Mouse (Mus musculus) megakaryocyte, adult 5-6 weeks (primary cell): ENCODE measurements around the gene Eif3d. TPM values are rescaled to one million over a fixed set of nuclear protein-coding genes. Genes with fewer than 3 reads are reported as not detected.
"Not testable (repeated sequence)": the region's sequence is repeated elsewhere in the genome, so short reads cannot be mapped to it uniquely, and the experiment has no call there.

Source experiments
- ATAC-seq: 2 replicates; pipeline ENCODE4 v1.8.0; 2016; ENCODE audit warnings: mild to moderate bottlenecking, inconsistent platforms; ENCODE audit not compliant: poor library complexity, severe bottlenecking
- total RNA-seq, 2 experiments: library from RNA; stranded (forward) in 1 of 2; stranded (reverse) in 1 of 2; fragments of 153-499, 151-499 nt in 1 of 2; fragments of 221-1000, 200-1000 nt in 1 of 2; gene quantifications; 2 replicates each; pipeline versions ENCODE4 v1.2.3 to v1.2.4; 2015 to 2017

Gene Eif3d
- total RNA-seq (2015) (106 and 126 TPM in 2 replicates), total RNA-seq (2017) (135 and 144 TPM in 2 replicates)

GRCm38 (mm10) chr15:77970470-77971292 lies at the start of gene Eif3d:
Gene Eif3d, minus strand, starts transcription at chr15:77970813.
- ATAC-seq = peak; percentile 93

GRCm38 (mm10) chr15:78014046-78014445 lies 43.4 kb upstream of the Eif3d start:
- ATAC-seq = no peak

- ATAC-seq = not testable (repeated sequence)
Observed at GRCm38 (mm10) chr15:78008206-78008605, 37.6 kb upstream of the Eif3d start.

GRCm38 (mm10) chr15:78003929-78004328 lies 33.3 kb upstream of the Eif3d start:
- ATAC-seq = no peak

GRCm38 (mm10) chr15:78001400-78001799 lies 30.8 kb upstream of the Eif3d start:
- ATAC-seq = no peak

GRCm38 (mm10) chr15:77988541-77988940 lies 17.9 kb upstream of the Eif3d start:
- no peak for ATAC-seq

GRCm38 (mm10) chr15:77983391-77983790 lies 12.8 kb upstream of the Eif3d start:
- no peak for ATAC-seq

GRCm38 (mm10) chr15:77982195-77982939 lies 11.8 kb upstream of the Eif3d start:
- ATAC-seq = peak; percentile 59

- no peak for ATAC-seq
Observed at GRCm38 (mm10) chr15:77981181-77981680, 10.6 kb upstream of the Eif3d start.

GRCm38 (mm10) chr15:77979427-77979865 lies 8.8 kb upstream of the Eif3d start:
- no peak for ATAC-seq

GRCm38 (mm10) chr15:77977663-77978062 lies 7.0 kb upstream of the Eif3d start:
- ATAC-seq = no peak

- no peak for ATAC-seq
Observed at GRCm38 (mm10) chr15:77974165-77974841, 3.7 kb upstream of the Eif3d start.

GRCm38 (mm10) chr15:77969940-77970469 lies 608 bp downstream of the Eif3d start:
- ATAC-seq = no peak

- ATAC-seq = no peak
Observed at GRCm38 (mm10) chr15:77965117-77965528, 5.5 kb downstream of the Eif3d start.

- no peak for ATAC-seq
Observed at GRCm38 (mm10) chr15:77962447-77962846, 8.2 kb downstream of the Eif3d start.

GRCm38 (mm10) chr15:77960693-77961092 lies 9.9 kb downstream of the Eif3d start:
- ATAC-seq = no peak

GRCm38 (mm10) chr15:77958071-77958470 lies 12.5 kb downstream of the Eif3d start:
- ATAC-seq = no peak

GRCm38 (mm10) chr15:77957625-77958024 lies 13.0 kb downstream of the Eif3d start:
- no peak for ATAC-seq

- peak; percentile 100 for ATAC-seq
Observed at GRCm38 (mm10) chr15:77956404-77956901, 14.2 kb downstream of the Eif3d start, which contains the start of gene Foxred2. Gene Foxred2, minus strand, starts transcription at chr15:77956722.
